Mouse (Mus musculus): ENCODE measurements around the gene Acvr1.

Gene Acvr1

DNA sequence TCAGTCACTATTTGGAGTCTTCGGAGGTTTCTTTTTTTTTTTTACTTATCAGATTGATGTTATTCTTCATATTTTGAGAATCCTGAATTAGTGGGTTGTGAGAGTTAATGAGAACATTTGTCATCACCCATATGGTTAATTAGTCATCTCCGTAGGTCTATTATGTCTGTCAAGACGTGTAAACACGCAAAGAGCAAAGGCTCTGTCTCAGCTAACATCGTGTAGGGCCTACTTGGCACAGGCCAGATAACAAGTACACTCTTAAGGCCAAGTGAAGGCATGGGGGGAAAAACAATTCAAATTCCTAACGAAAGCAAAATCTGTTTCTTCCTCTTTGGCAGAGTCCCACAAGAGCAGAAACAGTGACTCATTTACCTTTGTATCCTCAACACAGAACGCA, 178.4 kb downstream of the Acvr1 start:
- no peak for DNase-seq

DNA sequence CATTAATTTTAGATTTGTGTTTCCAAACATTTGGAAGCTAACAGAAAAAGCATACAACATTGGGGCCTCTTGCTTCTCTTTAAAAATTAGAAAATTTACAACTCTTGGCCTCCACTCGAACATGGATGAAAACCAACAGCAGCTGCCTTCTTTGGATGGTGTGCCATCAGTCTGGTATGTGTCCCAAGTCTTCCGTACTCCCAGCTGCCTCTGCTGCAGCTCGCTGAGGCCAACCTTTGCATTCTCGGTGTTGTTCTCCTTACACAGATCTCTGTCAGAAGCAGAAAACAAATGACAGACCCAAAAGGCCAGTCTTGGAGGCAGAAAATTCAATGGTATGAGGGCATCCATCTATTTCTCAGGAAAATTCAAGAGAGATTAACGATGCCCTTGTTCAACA, 186.9 kb downstream of the Acvr1 start:
- DNase-seq, result no peak

DNA sequence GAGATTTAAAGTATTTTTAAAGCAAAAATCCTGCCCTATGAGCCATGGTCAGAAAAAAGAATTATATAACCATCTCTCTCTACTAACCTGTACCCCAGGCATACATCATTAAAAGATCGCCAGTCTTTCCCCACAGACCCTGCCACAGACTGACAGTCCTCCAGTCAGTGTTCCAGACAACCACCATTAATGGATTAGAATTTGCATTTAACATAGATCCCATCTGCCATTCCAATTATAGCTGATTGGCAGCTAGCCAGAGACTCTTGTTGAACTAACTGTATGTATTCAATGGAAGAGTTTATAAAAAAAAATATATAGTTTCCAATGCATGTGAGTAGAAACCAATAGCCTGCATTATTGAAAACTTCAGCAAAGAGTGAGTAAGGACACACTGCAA, 187.5 kb downstream of the Acvr1 start:
- no peak for DNase-seq

DNA sequence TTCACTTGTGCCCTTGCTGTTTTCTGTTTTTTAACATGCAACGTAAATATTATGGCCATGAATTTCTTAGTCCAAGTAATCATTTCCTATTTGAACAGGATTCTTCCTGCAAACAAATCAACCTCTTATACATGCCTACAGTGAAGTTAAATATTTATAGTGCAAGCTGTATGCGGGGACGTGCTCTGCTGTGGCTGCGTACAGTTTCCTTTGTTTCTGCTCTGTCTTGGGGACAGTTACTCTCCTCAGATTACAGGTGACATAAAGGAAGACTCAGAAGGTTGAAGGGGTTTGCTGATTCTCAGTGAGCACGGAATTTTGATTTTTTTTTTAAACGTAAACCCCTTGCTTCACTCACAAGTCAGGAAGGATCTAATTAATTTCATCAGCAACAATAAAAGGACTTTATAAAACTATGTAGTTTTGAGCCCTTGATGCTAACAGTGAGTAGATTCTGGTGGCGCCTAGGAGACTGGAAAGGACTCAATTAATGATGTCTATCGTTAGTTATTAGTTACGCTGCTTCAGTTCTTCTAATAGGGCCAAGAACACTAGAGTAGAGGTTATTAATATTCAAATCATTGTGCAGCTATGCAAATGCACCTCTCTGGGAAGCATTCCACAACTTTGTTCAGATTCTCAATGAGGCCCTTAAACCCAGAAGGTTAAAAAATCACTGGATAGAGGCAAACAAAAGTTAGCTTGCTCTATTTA, 189.4 kb downstream of the Acvr1 start:
- DNase-seq, result no peak

DNA sequence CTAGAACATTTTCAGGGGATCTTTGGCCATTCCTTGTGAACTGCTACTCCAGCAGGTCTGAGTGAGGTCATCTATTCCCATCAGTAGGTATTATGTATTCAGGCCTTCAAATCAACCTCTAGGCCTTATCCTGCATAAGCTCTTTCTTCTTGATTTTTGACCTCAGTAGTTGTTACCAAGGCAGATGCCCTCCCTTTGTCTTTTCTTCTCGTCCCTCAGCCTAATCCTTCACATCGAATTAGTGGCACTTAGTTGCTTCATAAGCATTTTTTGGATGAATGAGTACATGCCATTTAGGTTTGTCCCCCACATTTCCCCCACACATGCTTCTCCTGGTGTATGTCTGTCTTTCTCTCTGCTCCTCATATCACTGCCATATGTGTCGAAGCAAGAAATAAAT, 200.8 kb downstream of the Acvr1 start:
- DNase-seq, result no peak

DNA sequence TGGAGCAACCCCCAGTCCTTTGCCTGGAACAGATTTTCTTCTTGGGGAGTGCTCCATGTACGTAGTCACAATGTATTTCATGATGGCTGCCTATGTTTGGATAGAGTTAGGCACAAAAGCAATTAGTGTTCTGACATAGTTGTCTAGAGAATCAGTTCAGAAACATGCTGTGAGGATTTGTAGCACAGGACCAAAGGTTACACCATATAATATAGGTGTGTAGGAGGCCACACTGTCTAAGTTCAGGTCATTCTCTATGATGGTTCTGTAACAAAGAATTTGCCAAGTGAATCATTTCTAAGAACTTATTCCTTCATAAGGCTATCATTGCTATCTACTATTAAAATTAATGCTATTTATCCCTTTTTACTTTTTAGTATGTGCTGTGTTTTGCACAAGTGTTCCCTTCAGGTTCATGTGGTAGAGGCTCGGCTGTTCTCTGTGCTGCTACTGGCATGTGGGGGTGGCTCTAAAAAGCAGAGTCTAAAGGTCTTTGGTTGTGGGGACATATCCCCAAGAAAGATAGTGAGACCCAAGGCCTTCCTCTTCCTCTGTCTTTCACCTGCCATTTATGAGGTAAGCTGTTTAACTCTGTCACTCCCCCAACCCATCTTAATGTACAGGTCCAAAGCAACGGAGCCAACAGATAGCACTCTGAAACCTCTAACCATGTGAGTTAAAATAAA, 205.5 kb downstream of the Acvr1 start:
- DNase-seq, result no peak

DNA sequence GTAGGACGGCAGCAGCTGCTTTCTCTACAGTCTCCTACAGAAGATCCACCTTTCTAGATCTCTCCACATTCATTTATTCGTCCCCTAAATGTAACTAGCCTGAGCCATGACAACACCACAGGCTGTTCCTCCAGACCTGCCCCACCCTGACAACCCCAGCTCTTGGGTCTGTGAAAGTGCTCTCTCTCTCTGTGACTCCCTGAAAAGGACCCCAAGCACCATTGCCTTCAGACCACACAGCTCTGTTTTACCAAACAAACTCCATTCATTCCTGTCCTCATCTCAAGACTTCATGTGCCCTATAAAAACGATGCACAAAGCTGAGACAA, 208.9 kb downstream of the Acvr1 start:
- no peak for DNase-seq

DNA sequence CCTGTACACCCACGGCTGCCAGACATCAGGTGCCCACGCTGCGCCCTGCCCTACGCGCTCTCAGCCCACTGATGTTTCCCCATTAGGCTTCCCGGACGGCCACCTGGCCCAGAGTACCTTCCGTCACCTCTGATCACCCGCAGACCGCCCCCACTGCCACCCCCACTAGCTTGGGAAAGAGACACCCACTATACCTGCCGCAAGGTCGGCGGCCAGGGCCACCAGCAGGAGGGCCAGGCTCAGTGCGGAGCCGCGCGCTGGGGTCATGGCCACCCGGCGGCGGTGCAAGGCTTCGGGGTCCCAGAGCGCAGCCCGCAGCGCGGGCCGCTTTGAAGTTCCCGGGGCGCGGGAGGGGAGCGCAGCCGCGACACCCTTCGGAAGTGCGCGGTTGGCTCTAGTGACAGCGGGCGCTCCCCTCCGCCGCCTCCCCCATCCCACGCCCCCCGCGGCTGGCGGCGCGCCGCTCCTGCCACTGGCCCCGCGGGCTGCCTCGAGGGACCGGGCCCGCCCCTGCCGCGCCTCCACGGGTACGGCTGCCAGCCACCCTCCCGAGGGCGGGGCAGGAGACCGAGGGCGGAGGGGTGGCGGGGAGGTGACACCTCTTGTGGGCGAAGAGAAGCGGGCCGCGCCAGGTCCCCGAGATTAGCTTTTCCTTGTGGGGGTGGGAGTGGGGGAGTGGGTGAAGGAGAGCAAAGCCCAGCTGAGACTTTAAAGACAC, 209.4 kb downstream of the Acvr1 start, which contains the start of gene Acvr1c:
TSS of gene Acvr1c (minus strand) at position 482 of the 718 bp plus-strand sequence.
- peak; percentile 18 to 31 for DNase-seq

DNA sequence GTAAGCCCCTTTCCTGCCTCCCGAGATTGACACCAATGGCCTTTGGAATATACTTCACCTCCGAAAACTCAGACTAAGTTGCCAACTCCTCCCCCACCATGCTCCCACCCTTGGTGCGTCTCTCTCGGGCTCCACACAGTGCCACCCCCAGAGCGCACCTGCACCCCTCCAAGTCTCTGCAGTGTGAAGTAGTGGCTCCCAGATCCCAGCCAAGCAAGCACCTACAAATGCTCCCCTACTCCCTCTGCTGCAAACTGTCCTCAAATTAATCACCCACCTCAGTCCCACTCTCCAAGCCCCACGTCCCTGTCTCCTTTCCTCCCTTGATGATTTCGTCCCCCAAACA, 209.9 kb downstream of the Acvr1 start:
- peak in 1 of 2 experiments; percentile 8 for DNase-seq

DNA sequence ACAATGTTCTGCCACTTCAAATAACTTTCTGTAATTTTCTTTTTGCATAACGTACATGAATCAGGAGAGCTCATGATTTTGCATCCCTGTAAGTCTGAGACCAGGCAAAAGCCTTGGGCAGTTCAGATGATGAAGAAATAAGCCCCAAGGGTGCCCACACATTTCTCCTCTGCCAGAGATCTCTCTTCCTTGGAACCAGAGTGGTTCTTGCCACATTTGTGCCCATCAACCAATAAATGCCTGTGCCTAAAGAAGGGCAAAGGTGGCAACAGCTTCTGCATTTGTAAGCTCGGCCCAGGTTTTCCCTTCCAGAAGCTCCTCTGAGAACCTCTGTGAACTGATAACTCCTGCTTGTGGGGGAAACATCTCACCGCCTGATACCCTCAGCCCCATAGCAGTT, 212.6 kb downstream of the Acvr1 start:
- DNase-seq, result no peak

DNA sequence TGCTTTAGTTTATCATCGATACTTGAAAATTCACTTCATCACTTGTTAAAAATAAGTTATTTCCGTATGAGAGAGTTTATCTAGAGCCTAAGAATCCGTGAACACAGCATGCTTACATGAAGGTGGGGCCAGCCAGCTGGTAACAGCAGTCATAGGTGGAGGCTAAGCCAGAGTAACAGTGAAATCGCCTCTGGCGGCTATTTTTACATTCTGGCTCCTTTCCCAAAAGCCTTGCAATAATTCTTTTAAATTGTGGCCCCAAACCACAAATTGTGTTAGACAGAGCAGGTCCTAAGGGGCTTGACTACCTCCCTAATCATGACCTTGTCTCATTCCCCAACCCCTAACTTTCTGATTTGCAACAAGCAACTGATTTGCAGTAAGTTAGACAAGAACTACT, 214.1 kb downstream of the Acvr1 start:
- no peak for DNase-seq

DNA sequence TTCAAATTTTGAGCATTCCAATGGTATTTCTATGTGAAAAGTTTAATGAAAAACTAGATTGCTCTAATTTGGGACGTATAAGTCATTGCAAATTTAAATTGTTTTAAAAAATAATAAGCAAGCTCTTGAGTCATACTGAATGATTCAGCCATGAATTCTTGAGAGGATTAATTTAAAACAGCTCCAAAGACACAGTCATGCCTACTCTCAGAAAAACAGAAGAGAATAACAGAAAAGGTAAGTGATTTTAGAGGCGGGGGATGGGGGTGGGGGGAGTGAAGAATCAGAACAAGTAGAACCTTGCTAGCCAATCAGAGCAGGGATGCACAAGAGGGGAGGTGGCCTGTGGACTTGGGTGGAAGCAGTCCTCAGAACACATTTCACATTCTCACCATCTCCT, 216.3 kb downstream of the Acvr1 start:
- DNase-seq, result no peak

Data from thymus, adult 18-20 months (tissue).